Mouse (Mus musculus) left cerebral cortex, adult 9 months (tissue): ENCODE measurements around the gene Kctd11.

Source experiments
- DNase-seq, 2 experiments: peaks; one replicate each; pipeline ENCODE4 v3.0.0; 2022; ENCODE audit warnings: low spot score in 2 of 2

The Kctd11 gene

GRCm38 (mm10) chr11:69849128-69849527 lies 32.1 kb downstream of the Kctd11 start:
- no peak for DNase-seq

- no peak for DNase-seq
Measured at GRCm38 (mm10) chr11:69848021-69848420, 33.2 kb downstream of the Kctd11 start.

- no peak for DNase-seq
Measured at GRCm38 (mm10) chr11:69846738-69847688, 34.2 kb downstream of the Kctd11 start.

GRCm38 (mm10) chr11:69846198-69846680 lies 35.0 kb downstream of the Kctd11 start, which contains the start of gene Plscr3:
Plscr3 (plus strand) TSS chr11:69846376.
- peak; percentile 59 to 83 for DNase-seq

GRCm38 (mm10) chr11:69838714-69839104 lies 42.5 kb downstream of the Kctd11 start:
- DNase-seq = no peak

GRCm38 (mm10) chr11:69837952-69838713 lies 43.1 kb downstream of the Kctd11 start, which contains the start of gene Tmem256:
Tmem256 (plus strand) TSS chr11:69838514.
- peak; percentile 99 for DNase-seq

GRCm38 (mm10) chr11:69837604-69837951 lies 43.6 kb downstream of the Kctd11 start, which contains the start of gene Nlgn2:
Nlgn2 (minus strand) TSS chr11:69837784.
- DNase-seq = no peak

GRCm38 (mm10) chr11:69836703-69837576 lies 44.3 kb downstream of the Kctd11 start:
- peak in 1 of 2 experiments; percentile 37 for DNase-seq

- DNase-seq = no peak
Measured at GRCm38 (mm10) chr11:69835966-69836335, 45.3 kb downstream of the Kctd11 start.

GRCm38 (mm10) chr11:69835326-69835965 lies 45.8 kb downstream of the Kctd11 start:
- no peak for DNase-seq

GRCm38 (mm10) chr11:69834001-69834549 lies 47.1 kb downstream of the Kctd11 start:
- DNase-seq = no peak

GRCm38 (mm10) chr11:69833554-69833953 lies 47.7 kb downstream of the Kctd11 start:
- DNase-seq = no peak

- DNase-seq = no peak
Measured at GRCm38 (mm10) chr11:69828832-69829231, 52.4 kb downstream of the Kctd11 start.
